Mouse (Mus musculus) brain, embryonic 18.5 days (tissue): ENCODE results near the gene Col23a1.

Experiments used
- DNase-seq: peaks from one replicate; pipeline ENCODE4 v3.0.0-alpha.2; 2012; ENCODE audit warnings: low read depth, low spot score

Col23a1 gene

DNA sequence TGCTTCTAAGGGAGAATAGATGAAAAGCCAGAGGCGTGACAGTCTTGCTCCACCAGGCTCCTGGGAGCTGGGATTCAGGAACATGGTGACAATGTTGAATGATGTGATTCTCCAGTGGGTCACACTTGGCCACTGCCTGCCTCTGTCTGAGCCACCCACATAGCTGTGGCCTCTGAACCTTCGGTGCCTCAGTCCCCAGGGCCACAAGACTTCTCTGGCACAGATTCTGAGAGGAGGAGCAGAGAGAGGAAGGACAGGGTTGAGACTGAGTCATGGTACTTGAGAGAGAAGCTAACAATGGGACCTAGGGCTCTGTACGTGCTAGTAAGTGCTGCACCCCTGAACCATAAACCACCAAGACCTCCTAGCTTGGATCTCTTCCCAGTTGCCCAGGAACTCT lies 141.6 kb downstream of the Col23a1 start:
- no peak for DNase-seq

DNA sequence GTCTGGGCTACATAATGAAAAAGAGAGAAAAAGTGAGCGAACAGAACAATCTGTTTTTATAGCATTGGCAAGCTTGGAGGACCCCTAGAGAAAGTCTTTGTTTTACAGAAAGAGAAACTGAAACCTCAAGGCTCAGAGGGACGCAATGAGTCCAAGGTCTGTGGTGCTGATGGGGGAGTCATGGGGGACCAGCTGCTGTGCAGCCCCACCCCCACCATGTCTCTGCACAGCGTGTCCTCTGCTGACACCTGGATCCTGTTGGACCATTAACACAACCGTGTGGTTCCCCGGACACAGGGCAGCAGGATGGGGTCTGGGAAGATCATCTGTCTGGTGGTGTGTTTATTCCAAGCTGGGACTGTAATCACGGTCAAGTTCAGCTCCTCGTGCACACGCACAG lies 142.2 kb downstream of the Col23a1 start:
- DNase-seq, result no peak

DNA sequence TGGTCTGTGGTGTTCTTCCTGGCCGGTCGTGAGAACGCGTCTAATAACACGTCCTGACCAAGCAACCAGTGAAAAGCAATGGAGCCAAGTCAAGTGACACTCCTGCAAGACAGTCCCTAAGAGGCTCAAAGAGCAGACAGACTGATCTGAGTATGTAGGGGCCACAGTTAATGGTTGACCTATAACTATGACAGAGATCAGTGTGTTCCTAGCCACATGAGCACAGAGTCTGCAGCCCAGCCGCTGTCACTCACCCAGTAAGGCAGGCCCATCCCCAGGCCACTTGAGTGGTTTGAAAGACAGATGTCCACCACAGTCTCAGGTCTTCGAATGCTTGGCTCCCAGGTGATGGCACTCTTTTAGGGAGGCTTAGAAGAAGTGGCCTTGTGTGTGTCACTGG lies 152.3 kb downstream of the Col23a1 start:
- no peak for DNase-seq

DNA sequence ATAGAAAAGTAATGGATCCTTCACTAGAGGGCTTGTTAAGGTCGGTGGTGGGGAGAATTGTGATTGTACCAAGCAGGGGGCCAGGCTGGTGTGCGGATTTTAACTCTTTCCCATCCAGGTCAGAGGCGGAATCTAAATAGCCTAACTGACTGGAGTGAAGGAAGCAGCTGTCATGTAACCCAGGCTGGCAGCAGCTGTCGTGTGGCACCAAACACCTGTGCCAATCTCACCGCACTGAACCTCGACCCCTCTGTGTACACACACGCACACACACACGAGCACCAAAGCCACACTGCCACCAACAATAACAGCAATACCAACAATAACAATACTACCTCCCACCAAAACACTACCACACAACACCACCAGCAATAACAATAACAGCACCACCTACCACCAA lies 152.9 kb downstream of the Col23a1 start:
- no peak for DNase-seq

DNA sequence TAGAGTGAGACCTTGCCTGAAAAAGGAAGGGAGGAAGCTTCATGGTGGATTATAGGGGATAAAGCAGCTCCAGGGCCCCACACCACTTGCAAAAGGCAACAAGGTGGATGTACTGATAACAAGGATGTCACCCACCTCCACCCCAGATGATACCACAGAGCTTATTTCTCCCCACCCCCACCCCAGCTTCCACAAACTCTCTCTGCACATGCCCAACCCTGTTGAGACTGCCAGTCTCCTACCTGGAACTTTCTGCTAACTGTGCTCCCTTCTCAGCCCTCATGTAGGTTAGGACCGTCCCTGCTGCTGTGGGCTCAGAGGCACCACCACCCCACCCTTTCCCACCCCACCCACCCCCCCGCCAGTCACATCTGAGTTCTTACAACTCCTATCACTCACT lies 154.1 kb downstream of the Col23a1 start:
- DNase-seq, result no peak

DNA sequence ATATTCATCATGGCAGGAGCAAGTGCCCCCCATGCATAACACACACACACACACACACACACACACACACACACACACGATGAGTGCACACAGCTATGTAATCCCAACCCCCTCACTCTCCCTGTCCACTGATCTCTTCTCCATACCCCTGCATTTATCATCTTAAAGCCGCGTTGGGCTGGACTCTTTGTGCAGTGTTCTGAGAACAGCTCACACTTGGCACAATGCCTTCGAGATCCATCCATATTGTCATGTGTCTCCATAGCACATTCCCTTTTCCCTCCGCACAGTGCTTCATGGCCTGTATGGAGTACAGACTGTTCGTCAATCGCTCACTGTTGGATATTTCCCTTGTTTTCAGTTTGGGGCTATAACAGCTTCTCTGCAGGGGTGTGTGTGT lies 154.9 kb downstream of the Col23a1 start:
- DNase-seq, result no peak

DNA sequence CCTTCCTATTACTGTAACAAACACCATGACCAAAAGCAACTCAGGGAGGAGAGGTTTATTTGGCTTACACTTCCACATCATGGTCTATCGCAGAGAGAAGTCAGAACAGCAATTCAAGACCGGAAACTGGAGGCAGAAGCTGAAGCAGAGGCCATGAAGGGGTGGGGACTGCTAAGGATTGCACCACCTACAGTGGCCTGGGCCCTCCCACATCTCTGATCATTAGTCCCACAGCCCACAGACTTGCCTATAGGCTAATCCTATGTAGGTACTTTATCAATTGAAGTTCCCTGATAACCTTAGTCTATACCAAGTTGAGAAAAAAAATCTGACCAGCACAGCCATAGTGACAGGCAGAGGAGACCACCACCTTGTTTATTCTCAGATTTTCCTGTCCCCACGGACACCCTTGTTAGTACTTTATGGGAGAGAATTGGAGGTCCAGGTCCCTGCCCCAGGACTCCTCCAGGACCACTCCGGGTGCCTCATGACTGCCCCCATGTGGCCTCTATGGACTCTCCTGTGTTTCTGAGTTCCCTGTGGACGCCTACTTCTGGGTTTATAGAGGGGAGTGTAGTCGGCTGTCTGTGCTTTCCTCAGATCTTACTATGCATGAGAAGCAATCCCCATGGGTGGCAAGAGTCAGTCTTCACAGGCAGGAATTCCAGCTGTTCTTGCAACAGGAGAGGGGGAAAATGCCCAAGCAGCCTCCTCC lies 157.1 kb downstream of the Col23a1 start:
- no peak for DNase-seq

DNA sequence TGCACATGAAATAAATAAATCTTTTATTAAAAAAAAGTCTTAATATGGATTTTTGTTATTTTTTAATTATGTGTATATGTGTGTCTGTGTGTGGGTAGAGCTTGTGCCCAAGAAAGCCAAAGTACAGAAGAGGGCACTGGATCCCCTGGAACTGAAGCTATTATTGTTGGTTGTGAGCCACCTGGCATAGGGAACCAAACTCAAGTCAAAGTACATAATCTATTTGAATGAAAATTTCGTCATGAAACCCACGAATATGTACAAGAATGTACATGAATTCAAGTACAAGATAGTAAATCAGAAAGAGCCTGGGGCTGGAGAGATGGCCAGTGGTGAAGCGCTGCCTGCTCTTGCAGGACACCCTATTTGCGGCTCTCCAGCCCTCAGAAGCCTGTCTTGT lies 158.5 kb downstream of the Col23a1 start:
- DNase-seq, result no peak

DNA sequence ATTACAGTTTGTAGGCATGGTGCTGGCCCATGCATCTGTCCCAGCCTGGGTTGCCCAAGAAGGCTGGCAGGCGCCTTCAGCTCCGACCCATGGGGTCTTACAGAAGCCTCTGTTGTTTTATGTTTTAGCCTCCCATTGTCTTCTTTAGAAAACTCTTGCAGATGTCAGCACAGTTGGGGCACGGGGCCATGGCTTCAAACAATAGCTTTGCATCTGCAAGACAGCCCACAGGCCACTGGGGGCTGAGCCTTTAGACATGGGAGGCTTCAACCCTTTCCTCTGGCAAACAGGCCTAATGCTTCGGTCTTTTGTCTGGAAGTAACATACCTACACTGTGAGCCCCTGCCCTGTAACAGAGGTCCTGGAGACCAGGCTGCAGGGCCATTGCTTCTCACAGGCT lies 159.0 kb downstream of the Col23a1 start:
- DNase-seq, result no peak

DNA sequence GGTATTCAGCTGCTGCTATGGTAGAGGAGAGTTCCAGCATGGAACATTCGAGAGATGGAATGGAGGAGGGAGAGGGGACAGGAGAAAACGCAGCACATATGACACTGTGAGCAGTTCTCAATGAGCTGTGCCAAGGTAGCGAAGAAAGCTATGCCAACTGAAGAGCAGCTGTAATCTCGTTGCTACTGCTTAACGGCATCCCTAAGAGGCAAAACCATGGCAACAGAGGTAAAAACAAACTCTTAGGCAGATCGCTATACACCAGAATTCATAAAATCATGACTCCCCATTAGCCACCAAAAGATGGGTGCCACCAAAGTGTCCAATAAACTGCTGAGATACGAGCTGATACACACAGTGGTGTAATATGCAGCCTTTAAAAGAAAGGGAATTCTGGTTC lies 160.2 kb downstream of the Col23a1 start:
- DNase-seq, result no peak

DNA sequence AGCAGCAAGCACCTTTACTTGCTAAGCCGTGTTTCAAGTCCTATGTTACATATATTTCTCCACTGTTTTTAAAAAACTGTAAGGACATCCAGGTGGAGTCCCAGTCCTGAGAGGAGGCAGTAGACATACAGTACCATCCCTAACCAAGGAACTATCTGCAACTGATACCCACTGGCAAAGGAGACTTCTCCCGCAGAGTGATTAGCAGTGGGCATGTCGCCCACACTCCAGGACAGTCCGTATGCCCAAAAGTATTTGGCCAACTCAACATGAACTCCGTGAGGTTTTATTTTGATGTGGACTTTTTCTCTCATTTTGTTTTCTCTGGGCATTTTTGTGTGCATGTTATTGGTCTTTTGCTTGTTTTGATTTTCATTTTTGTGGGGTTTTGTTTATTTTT lies 161.6 kb downstream of the Col23a1 start:
- no peak for DNase-seq

DNA sequence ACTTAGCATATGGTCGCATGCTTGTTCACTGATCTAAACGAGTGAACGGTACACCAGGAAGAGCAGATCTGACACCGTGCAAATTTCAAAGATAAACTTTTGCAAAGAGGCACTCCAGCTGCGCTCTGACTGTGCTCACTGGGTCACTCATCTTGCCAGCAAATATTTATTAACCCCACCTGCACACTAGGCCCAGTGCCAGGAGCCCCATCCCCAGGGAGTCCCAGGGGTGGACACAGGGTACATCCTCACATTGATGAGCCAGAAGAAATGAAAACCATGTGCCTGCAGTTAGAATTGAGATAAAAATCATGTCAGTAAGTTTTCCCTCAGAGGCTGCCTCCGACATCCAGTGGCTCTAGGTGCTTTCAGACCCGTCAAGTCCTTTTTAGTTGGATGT lies 162.2 kb downstream of the Col23a1 start:
- DNase-seq, result no peak

DNA sequence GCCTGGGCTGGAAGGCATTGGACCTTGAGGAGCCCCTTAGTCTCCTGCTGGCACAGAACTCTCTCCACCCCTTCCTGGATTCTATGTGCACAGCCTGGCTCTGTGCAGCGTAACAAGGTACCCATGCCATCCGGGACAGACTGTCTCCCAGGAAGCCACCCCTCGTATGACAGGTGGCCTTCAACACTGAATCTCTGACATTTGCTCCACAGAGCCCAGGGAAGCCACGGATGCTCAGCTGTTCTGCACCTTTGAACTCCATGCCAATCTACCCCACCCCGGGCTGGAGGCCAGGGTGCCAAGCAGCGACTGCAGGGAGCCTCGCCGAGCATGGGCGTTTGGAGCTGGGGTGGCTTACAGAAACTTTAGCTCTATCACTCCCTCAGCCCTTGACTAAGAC lies 164.0 kb downstream of the Col23a1 start:
- no peak for DNase-seq

DNA sequence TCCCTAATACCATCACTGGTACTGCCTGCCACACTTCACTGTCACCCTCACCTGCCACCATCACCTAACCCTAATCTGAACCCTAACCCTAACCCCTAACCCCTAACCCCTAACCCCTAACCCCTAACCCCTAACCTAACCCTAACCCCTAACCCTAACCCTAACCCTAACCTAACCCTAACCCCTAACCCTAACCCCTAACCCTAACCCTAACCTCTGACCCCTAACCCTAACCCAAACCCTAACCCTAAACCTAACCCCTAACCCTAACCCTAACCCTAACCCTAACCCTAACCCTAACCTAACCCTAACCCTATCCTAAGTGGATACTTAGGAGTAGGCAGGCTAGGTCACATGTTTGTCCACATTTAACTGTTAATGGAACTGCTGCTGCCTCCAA lies 165.8 kb downstream of the Col23a1 start:
- no peak for DNase-seq

DNA sequence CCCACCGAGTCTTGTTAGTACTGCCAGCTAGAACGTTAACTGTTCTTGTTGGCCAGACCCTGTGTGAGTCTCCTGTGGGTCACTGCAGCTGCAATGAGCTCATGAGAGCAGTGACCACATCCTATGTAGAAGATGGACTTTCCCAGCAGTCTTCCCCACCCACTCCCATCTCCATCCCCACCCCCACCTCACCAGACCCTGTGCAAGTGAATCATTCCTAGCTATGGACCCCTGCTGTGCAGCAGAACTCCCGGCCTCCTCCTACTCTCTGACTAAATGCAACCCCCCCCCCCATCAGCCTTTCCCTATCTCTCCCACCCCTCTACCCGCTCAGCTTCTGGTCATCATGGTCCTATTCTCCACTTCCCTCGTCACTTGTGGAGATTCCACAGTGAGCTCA lies 167.9 kb downstream of the Col23a1 start:
- DNase-seq, result no peak

DNA sequence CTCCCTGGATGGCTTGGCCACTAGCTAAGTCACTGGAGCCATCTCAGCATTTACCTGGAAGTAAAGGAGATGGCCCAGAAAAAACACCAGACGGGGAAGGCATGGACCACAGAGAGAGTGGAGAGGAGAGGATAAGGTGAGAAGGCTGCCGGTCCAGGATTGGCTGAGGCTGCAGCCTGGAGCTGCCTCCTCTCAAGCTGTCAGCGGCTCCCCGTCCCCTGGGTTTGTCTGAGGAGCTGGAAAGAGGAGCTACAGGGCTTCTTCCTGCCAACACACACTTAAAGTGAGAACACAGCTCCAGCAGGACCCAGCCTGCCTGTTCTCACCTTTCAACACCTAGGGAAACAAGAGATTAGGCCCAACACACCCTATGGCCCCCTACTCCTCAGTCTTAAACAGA lies 168.9 kb downstream of the Col23a1 start:
- no peak for DNase-seq

DNA sequence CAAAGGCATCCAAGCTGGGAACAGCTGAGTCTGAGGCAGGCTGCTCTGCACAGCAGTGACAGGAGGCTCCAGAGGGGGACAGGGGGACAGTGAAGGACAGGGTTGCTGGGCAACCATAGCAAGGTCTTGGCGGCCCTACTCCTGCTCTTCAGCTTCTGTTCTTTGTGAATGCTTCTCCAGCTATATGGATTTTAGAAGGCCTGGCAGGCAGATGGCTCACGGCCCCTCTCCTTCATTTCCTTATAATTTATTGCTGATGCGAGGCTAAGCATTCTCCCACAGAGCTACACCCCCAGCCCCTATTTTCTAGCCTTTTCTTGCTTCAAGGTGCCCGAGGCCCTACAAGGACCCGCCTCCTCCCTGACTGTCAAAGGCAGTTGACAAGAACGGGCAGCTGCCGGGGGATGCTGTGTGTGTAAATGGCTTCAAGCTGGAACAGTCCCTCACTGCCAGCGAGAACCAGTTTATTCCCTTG lies 169.9 kb downstream of the Col23a1 start:
- DNase-seq, result no peak

DNA sequence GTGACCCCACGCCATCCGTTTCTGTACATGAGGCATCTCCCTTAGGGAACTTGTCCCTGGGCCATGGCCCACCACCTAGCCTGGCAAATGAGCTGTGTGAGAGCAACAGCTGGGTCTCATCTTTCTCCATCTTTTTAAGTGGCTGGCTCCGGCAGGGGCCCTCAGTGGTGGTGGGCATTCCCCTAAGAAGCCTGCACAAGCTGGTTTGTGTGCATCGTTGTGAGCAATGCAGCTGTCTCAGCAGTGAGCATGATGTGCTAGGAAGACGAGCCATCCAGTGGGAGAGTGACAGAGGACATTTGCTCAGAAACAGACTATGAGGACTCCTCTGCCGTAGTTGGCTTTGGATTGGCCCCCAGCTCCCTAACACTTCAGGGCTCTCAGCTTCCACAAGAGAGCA lies 179.0 kb downstream of the Col23a1 start:
- no peak for DNase-seq

DNA sequence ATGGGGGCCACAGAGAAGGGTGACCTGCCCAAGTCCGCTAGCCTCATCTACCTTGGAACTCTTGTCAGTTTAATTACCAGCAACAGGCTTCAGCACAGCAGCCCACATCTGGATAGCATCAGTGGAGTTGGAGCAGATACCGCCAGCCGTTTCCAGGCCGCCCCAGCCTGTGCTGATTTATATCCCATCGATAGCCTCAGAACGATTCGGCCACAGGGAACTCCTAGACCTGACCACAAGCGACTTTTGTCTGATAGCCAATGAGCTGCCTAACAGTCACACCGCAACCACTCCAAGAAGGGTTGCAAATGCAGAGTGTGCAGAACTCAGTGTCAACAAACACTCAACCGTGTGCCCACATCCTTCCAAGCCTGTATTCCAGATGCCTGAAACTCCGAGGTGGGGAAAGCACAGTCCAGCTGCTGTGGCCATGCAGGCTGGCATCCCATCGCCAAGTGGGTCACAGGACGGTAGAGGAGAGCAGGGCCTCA lies 179.7 kb downstream of the Col23a1 start:
- DNase-seq, result no peak

DNA sequence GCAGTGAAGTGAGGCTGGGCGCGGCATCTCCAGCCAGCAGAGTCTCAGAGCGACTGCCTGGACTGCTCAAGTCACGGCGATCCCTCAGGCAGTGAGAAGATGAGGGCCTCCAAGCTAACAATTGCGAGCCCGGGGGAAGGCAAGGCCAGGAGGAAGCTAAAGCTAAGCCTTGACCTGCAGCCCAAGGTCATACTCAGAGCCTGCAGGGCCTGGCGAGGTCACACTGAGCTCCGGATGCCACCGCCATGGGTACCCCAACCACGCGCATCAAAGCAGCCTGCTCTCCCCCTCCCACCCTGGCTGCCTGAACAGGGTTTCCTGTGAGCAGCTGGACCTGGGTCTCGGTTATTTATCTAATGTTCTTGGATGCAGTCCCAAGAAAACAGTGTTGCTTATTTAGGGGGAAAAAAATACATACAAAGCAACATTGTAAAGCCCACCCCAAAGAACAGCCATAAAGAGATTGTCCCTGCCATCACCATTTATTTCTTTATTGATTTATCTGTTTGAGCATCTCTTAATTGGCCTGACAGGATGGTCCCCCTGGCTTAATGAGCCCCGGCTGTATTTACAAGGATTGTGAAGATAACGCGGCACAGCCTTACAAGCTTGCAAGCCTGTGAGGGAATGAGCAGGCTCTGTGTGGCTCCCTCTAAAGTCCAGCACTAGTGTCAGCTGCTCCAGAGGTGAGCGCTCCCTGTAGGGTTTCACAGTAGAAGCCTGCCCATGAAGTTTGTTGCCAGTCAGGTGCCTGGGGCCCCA lies 180.8 kb downstream of the Col23a1 start:
- DNase-seq, result no peak

DNA sequence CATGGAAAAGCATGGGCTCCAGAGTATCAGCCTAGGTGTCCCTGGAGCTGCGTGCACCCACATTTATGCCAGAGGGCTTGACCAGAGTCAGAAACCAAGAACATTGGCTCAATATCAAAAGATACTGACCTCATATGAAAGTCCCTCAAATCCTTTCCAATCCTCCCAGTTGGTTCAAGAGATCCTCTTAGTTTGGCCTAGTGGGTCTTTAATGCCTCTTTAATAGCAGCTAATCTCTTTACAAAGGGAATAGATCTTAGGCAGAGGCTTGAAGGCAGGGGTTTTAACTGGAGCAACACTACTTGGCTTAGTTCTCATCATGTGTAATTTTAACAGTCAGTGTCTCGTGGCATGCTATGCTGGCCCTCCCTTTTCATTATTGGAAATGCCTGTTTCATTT lies 184.0 kb downstream of the Col23a1 start:
- DNase-seq, result no peak

DNA sequence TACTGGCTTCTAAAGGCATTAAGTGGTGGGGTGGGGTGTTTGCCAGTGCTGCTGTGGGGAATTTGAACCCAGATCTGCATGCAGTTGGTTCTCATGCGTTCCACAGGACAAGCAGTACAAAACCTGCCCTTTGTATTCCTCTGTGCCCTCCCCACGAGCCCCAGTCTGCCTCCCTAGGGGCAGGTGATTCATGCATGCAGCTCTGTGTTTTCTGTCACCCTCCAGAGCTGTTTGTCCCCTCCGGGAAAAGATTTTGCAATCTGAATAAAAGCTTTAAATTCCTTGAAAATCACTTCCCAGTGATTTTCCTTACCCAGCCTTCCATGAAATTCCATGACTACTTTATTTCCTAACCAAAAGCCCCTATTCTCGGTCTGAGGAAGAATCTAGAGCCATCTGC lies 186.8 kb downstream of the Col23a1 start:
- DNase-seq, result no peak

DNA sequence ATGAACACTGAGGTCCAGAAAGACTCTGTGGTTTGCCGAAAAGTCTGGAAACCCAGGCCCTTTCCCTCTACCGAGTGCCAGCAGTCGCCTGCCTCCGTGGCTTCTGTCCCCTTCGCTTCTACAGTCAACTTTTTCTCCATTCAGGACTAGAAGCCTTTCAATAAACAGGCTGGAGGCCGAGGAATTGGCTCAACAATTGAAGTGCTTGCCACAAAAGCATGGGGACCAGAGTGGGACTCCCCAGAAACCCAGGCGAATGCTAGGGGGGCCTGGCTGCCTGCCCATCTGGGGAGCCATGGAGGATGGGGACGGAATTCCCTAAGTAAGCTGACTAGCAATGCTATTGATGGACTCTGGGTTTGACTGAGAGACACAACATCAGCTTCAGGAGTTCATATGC lies 187.9 kb downstream of the Col23a1 start:
- no peak for DNase-seq
